8 mouse cellular contexts compared by ENCODE assay signal in the genomic region with DNA sequence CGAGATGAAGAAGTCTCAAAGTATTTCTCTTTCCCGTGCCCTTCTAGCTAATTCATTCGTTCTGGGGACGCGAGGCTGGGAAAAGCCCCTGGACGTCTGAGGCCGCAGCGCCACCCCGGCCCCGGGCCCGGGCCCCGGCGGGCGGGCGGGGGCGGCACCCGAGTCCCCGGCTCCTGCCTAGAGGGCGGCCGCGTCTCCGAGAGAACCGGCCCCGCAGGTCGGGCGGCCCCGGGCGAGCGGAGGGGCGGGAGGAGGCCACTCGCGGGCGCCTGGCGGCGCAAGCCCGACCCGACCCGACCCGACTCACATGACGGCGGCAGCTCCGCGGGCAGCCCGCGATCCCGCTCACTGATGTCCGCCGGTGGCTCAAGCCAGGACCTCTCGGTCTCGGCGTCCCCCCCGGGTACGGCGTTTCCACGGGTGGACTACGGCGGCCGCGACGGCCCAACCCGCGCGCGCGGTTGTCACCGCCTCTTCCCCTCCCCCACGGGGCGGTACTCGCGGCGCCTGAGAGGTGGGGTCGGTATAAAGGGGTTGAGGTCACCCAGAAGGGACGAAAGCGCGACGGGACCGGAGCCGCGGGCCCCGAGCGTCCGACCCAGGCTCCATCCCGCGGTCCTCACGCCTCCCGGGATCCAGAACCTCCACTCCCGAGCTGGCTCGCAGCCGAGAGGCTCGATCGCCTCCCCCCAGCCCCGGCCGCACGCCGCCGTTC. TPM values are rescaled to one million over a fixed set of nuclear protein-coding genes. Genes with fewer than 3 reads are reported as not detected.
DNase-seq lines count a peak whose midpoint lies in the region; ATAC-seq and TF ChIP-seq lines count a peak whose summit lies in the region.

A gene (plus strand): TSS at position 571 of the 715 bp plus-strand sequence.

- TF ChIP-seq CTCF in testis, adult 2 months (IDR thresholded peaks at IDR 0.05; ENCODE audit: control insufficient read depth, insufficient read depth, insufficient replicate concordance, low read depth, low read length), result no peak

- H3K27me3 ChIP-seq in forebrain, embryonic 16.5 days (replicated peaks; ENCODE audit: control insufficient read depth, insufficient read depth, low read length), result no peaks in the 10 kb centered on the region
- no peaks in the 10 kb centered on the region; the same call in 1 of the 2 replicates for H3K27me3 ChIP-seq in neural tube, embryonic 14.5 days (ENCODE audit: control insufficient read depth, insufficient read depth, low read length)
- no peaks in the 10 kb centered on the region for H3K27me3 ChIP-seq in testis, adult 2 months (ENCODE audit: control insufficient read depth, insufficient read depth, low read length)

- in situ Hi-C loops in ES-E14 (cut with MboI; ENCODE audit: low sequenced_read_pairs in 2 of 2, unreplicated experiment in 2 of 2), result no loop called here

- peak; percentile 66 for TF ChIP-seq POLR2A in testis, adult 2 months (IDR thresholded peaks at IDR 0.05; ENCODE audit: control insufficient read depth, low read depth, low read length)

- DNase-seq in ES-E14 (ENCODE audit: low read depth, low spot score), result peak; percentile 73
- peak; percentile 96 for DNase-seq in cerebellum, adult 11-12 months
- peak; percentile 94 for DNase-seq in heart, postnatal 25 days (ENCODE audit: low spot score)
- DNase-seq in layer of hippocampus, adult 18-20 months (ENCODE audit: low spot score in 2 of 2), result peak; percentile 91 to 97
- peak; percentile 95 to 96 for DNase-seq in lung, adult 18-20 months

- peaks cover 5 to 12% of the 10 kb centered on the region in 2 experiments; a peak in 2 of 4 replicates for H3K4me1 ChIP-seq in ES-E14 (ENCODE audit: control insufficient read depth in 2 of 2, insufficient read depth in 2 of 2, low read length in 2 of 2, poor library complexity in 1 of 2)
- peaks cover 25% of the 10 kb centered on the region for H3K4me1 ChIP-seq in forebrain, embryonic 16.5 days (replicated peaks; ENCODE audit: control insufficient read depth, insufficient read depth, low read length)
- H3K4me1 ChIP-seq in neural tube, embryonic 14.5 days (ENCODE audit: control insufficient read depth, insufficient read depth, low read length), result peaks cover 25% of the 10 kb centered on the region
- peaks cover 8% of the 10 kb centered on the region for H3K4me1 ChIP-seq in testis, adult 2 months (ENCODE audit: control insufficient read depth, insufficient read depth, low read length)

- peak; percentile 76 for ATAC-seq in forebrain, embryonic 16.5 days
- peak; percentile 78 for ATAC-seq in neural tube, embryonic 14.5 days (ENCODE audit: low read depth)

- peak within 1 kb of the TSS; percentile 74 for H3K4me2 ChIP-seq in forebrain, embryonic 16.5 days (ENCODE audit: low read length)
- H3K4me2 ChIP-seq in neural tube, embryonic 14.5 days (ENCODE audit: low read depth, low read length), result peak within 1 kb of the TSS; percentile 68

- H3K27ac ChIP-seq in ES-E14 (ENCODE audit: insufficient read depth, low read depth, low read length, poor library complexity, severe bottlenecking), result peak within 1 kb of the TSS; percentile 90
- H3K27ac ChIP-seq in forebrain, embryonic 16.5 days (ENCODE audit: low read length), result peak within 1 kb of the TSS; percentile 100
- peak within 1 kb of the TSS; percentile 99 for H3K27ac ChIP-seq in neural tube, embryonic 14.5 days (ENCODE audit: low read depth, low read length)
- H3K27ac ChIP-seq in testis, adult 2 months (ENCODE audit: control insufficient read depth, insufficient read depth, low read depth, low read length), result peak within 1 kb of the TSS; percentile 93

- peaks cover 4% of the 10 kb centered on the region for H3K36me3 ChIP-seq in ES-E14 (ENCODE audit: control insufficient read depth, insufficient read depth, low read length, poor library complexity, severe bottlenecking)
- H3K36me3 ChIP-seq in forebrain, embryonic 16.5 days (ENCODE audit: control insufficient read depth, insufficient read depth), result peaks cover 4% of the 10 kb centered on the region
- no peaks in the 10 kb centered on the region for H3K36me3 ChIP-seq in neural tube, embryonic 14.5 days (ENCODE audit: control insufficient read depth, insufficient read depth, low read length)
- no peaks in the 10 kb centered on the region; the same call in 1 of the 2 replicates for H3K36me3 ChIP-seq in testis, adult 2 months (ENCODE audit: control insufficient read depth, insufficient read depth, low read length)

- under 1% methylated on average over 87 of the region's 96 CpGs for WGBS in forebrain, embryonic 16.5 days
- under 1% methylated on average over 77 of the region's 96 CpGs for WGBS in neural tube, embryonic 14.5 days

- peak within 1 kb of the TSS; percentile 94 for H3K9ac ChIP-seq in ES-E14 (ENCODE audit: insufficient read depth, low read depth, low read length, poor library complexity, severe bottlenecking)
- H3K9ac ChIP-seq in forebrain, embryonic 16.5 days (replicated peaks; ENCODE audit: low read depth, low read length), result peak within 1 kb of the TSS; percentile 96
- peak within 1 kb of the TSS; percentile 94 for H3K9ac ChIP-seq in neural tube, embryonic 14.5 days (replicated peaks; ENCODE audit: low read depth, low read length)

- intact Hi-C loops in heart, postnatal 25 days (cut with DNase I), result loop anchor here (5.0 kb wide), 1 partner anchor 52 kb away; no protein-coding TSS in a partner anchor

- peak within 1 kb of the TSS; percentile 77 to 91 for H3K4me3 ChIP-seq in ES-E14 (ENCODE audit: insufficient read depth in 1 of 2, low read depth in 1 of 2, low read length in 2 of 2, poor library complexity in 1 of 2, severe bottlenecking in 1 of 2)
- H3K4me3 ChIP-seq in forebrain, embryonic 16.5 days (replicated peaks; ENCODE audit: low read length), result peak within 1 kb of the TSS; percentile 99
- H3K4me3 ChIP-seq in neural tube, embryonic 14.5 days (ENCODE audit: low read depth, low read length), result peak within 1 kb of the TSS; percentile 93
- peak within 1 kb of the TSS; percentile 91 for H3K4me3 ChIP-seq in testis, adult 2 months (ENCODE audit: control insufficient read depth, low read depth, low read length)

- H3K9me3 ChIP-seq in ES-E14 (ENCODE audit: control insufficient read depth, insufficient read depth, low read depth, low read length), result no peaks in the 10 kb centered on the region
- no peaks in the 10 kb centered on the region for H3K9me3 ChIP-seq in forebrain, embryonic 16.5 days (ENCODE audit: control insufficient read depth, low read length)
- no peaks in the 10 kb centered on the region for H3K9me3 ChIP-seq in neural tube, embryonic 14.5 days (ENCODE audit: control insufficient read depth, low read length)

TF ChIP-seq in ES-E14, 5 proteins besides CTCF, POLR2A, EP300 and RAD21:
- peak; percentile 78; the same call in 1 of the 2 replicates for TF ChIP-seq HCFC1 (IDR thresholded peaks at IDR 0.05; ENCODE audit: borderline replicate concordance, insufficient read depth, low read length)
- no peak for TF ChIP-seq ZNF384 (IDR thresholded peaks at IDR 0.05; ENCODE audit: low read depth, low read length)

RNA-seq across cellular contexts. Expression of the gene that starts here (rescaled TPM):
- total RNA-seq in ES-E14 (2012; rRNA removed), result 4.4 and 5.3 TPM in 2 replicates
- 2.7 and 3.3 TPM in 2 replicates for polyA plus RNA-seq in forebrain, embryonic 16.5 days (2015; fragmentation: Nextera tagmentation; extraction: Ambion mirVana)
- 10 to 100 TPM; 15.2 to 17.0 TPM for total RNA-seq in heart, postnatal 25 days (2021)
- total RNA-seq in layer of hippocampus, adult 18-20 months (2021), result 1 to 10 TPM; 4.7 to 5.1 TPM
- 2.5 and 4.2 TPM in 2 replicates for polyA plus RNA-seq in neural tube, embryonic 14.5 days (2014; fragmentation: Nextera tagmentation; extraction: Ambion mirVana)
- 3.2 and 3.9 TPM in 2 replicates for polyA plus RNA-seq in testis, adult 2 months (2012; rRNA removed)

Comparison
In these comparisons a context has a peak if more than half of its experiments do, and no peak if none do; other contexts are left out.
1. Peak in every context shown above with its lines: DNase-seq, ATAC-seq, H3K4me3 ChIP-seq and H3K27ac ChIP-seq.